Mouse (Mus musculus) frontal cortex, postnatal 10 days (tissue): Measurements from ENCODE around the gene Irf3.

Experiments
- DNase-seq, 2 experiments: peaks; one replicate each; pipeline ENCODE4 v3.0.0; 2022; ENCODE audit warnings: low spot score in 2 of 2, mixed read lengths in 1 of 2

The Irf3 gene

DNA sequence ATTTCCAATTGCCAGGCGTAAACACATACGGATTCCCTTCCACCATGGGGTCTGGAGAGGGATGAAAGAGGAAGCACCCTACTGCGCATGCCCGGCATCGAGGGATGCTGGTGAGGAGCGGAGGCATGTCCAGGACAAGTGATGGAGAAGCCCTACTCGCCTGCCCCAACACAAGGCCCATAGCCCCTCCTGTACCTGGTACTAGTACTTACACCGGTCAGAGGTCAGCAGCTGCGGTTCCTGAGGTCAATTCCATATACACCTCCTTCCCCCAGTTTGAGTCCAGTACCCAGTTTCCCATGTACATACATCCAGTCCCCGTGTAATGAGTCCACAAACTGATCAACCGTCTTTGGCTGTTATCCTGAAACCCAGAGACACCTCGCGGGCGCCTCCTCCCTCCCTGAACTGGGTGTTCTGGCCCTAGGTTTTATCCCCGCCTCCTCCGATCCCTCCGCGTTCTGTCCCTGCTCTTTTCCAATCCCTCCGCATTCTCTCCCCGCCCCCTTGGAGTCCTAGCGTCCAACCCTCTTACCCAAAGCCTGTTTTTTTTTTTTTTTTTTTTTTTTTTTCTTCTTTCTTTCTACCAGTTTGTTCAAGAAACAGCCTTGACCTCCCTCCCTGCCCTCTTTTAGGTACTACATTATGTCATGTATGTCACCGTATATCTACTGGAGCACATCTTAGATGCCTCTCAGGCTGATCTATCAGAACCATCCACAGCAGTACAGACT lies 22.9 kb upstream of the Irf3 start, which contains the start of gene Cpt1c:
TSS of gene Cpt1c (minus strand) at position 469 of the 734 bp plus-strand sequence.
- peak; percentile 84 to 88 for DNase-seq

DNA sequence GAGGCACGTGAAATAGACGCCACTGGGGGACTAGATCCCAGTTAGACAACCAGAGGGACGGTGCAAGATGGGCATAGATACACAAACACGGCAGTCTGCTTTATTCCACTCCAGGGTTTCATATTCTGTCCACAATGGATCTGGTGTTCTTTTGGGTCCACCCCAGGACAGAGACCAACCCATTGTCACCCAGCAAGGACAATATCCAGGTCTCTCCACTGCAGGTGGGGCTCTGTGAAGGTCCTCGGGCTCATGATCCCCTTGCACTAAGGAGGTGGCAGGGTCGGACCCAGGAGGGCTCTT lies 22.4 kb upstream of the Irf3 start:
- DNase-seq, result no peak

DNA sequence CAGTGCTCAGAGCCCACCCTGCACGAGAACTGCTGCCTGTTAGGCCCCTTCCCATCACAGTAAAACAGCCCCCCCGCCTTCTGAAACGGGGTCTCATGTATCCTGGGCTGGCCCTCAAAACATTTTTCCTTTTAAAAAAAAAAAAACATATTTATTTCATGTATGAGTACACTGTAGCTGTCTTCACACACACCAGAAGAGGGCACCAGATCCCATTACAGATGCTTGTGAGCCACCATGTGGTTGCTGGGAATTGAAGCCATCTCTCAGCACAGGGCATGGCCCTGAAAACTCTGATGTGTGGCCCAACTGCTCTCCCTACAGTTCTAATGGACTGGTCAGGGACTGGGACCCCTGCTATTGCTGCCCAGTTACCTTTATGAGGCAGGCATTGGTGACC lies 19.1 kb upstream of the Irf3 start:
- no peak for DNase-seq

DNA sequence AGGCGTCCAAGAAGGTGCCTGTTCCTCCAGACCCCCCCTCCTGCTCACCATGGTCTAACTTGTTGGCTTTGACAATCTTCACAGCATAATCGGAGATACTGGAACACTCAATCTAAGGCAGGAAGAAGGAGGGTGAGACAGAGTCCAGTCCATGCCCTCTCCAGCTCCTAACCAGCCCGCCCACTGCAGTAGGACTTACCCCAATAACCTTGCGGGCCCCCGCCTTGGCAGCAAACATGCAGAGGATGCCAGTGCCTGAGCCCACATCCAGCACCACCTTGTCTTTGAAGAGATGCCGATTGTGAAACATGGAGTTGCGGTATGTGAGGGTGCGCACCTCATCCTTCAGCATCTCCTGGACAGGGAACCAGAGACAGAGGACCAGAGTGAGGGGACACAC lies 15.9 kb upstream of the Irf3 start:
- no peak for DNase-seq

DNA sequence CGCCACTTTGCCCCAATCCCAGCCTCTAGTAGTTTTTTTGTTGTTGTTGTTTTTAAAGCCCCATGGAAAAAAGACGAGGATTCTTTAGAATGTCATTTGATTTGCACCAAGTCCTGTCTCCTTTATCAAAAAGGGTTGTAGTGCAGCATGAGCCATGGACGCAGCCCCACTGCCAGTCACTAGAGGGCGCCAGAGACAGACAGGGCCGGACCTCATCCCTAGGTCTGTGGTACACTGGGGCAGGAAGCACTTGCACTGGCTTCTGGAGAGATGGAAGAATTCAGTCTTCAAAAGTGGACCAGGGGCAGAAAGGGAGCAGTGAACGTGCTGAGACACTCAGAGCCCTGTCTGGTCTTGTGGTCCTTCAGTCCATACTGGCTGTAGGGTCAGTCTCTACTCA lies 14.4 kb upstream of the Irf3 start:
- peak in 1 of 2 experiments; percentile 75 for DNase-seq

DNA sequence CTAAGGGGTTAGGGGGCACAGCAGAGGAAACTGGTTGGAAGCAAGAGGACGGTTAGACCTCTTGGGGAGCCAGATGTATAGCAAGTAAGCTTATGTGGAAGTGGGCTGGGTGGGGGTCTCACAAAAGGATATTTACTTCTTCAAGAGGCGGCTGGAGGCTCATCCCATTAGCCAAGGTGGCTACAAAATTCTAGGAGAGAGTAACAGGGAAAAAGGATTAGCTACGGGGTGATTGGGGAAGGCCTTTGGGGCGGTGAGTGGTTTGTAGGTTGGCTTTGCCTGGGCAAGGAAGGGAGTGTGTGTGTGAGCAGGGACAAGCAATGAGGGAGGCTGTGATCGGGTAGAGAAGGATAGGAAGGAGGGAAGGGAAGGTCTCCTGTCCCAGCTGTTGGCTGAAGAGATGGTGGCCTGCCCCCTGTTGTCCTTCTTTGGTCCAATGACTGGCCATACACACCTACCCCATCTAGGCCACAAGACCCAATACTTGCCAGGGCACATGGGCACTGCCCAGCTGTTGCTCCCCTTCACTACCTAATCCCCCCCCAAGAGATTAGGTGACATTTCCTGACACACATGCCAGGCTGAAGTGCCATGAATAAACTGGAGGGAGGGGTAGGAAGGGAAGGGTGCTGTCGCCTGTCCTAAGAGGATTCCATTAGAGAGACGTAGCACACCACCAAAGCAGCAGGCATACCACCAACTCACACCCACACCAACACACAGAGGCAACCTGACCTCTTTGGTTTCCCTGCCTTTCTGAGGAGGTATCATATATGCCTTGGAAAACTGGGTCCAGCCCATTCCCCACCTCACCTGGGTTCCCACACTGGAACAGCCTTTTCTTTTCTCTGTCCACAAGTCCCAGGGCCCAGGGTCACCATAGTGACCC lies 13.3 kb upstream of the Irf3 start:
- DNase-seq, result no peak

DNA sequence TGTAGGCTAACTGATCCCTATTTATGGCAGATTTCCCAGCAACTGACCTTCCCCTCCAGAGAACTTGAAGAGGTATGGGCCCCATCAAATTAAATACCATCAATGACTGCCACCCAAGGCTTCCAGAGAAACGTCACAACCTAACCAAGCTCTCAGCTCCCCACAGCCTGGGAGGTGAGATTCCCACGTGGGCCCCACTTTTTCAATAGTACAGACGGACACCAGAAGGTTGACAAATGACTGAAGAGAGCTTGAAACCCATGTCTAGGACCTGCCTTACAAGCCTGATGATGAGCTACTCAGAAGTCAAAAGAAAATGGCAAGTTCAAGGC lies 12.6 kb upstream of the Irf3 start:
- no peak for DNase-seq

DNA sequence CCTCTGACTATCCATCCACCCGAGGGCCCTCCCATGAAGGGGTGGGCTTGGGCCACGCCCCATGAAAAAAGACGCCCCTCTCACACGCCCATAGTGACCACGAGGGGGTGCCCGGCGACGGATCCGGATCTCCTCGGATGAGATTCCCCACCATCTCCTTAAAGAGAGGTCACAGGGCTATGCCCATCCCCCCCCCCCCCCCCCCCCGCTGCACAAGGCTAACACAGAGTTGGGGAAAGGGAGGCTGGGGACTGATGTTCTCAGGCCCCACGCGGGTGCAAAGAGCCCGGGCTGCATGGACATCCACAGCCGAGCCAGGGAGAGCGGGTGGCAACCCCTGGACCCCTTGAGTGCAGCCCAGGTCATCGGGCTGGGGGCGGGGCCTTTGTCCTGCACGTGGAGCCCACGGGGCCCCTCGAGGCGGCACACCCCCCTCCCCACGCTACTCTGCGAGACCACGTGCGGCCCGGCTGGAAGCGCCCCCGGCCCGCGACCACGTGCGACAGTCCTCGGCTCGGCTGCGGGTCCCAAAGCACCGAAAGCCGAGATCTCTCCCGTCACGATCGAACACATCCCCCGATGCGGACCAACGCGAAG lies 11.8 kb upstream of the Irf3 start:
- DNase-seq, result peak; percentile 73 to 74

DNA sequence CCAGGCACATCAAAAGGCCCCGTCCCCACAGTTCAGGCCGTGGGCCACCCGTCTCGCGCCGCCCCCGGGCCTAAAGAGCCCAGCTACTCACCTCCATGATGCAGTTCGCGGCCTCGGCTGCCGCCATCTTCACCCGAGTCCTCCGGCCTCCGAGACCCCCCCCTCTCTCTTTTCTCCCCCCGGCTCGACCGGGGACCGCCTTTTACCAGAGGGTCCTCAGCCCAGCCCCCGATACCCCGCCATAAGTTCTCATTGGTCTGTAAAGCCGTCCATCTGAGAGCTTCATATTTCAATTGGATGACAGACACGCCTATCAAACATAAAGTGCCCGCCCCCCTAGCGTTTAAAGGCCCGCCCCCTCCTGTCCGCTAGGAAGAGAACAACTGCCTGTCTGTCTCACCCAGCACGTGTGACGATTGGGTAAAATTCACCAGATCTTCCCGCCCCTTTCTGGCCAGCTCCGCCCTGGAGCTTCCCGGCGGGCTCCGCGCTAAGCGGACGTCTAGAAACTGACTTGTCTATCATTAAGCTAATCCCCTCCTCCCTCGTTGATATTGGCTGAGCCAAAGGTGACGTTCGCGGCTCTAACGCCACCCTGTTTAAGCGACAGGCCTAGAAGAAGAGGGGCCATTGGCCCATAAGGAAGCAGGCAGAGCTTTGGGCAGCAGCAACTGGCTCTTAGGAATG lies 11.1 kb upstream of the Irf3 start, which contains the start of gene Prmt1:
TSS of gene Prmt1 (minus strand) at position 377 of the 687 bp plus-strand sequence.
- peak; percentile 98 to 100 for DNase-seq

DNA sequence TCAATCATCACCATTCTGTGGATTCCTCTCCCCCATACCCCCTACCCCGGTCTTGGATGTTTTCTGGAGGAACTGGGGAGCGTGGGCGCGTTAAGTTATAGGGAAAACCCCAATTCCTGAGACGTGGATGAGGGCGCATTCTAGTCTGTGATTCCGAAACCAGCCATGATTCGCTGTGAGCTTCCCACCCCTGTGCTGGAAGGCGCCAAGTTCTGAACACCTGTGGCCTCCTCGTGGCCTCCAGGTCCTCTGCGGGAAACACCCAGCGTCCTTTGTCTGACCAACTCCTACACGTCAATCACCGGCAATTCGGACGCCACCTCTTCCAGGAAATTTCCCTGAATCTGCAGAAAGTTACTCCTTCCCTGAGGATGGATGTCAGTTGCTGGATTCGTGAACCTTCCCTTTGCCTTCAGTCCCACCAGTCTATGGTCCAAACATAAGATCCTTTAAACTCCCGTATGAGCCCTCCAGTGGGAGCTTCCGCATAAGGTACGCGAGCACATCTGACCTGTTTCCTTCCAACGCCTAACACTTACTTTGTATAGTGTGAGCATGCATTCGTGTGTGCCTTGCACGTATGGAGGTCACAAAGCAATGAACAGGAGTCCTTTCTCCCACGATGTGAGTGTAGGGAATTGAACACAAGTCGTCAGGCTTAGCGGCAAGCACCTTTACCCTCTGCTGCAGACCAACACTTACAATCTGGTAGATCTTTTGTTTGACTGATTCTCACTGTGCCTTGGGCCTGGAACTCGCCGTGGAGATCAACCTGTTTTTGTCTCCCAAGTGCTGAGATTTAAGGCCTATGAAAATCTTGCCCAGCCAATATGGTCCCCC lies 10.3 kb upstream of the Irf3 start:
- DNase-seq, result no peak

DNA sequence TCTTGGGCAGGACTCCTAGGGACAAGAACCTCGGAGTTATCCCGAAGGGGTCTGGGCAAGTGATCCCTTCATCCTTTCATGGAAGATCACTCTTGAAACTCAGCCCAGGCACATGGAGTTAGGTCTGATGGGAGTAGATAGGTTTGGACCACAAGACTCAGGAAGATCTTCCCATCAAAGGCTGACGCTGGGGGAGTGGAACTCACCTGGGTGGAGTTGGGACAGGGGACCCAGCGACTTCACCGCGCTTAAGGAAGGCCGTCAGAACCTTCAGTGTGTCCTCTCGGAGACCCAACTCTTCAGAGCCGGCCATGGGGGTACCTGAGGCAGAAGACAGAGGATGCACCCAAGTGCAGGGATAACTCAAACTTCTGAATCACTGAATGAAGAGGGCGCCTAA lies 776 bp upstream of the Irf3 start:
- DNase-seq, result no peak

DNA sequence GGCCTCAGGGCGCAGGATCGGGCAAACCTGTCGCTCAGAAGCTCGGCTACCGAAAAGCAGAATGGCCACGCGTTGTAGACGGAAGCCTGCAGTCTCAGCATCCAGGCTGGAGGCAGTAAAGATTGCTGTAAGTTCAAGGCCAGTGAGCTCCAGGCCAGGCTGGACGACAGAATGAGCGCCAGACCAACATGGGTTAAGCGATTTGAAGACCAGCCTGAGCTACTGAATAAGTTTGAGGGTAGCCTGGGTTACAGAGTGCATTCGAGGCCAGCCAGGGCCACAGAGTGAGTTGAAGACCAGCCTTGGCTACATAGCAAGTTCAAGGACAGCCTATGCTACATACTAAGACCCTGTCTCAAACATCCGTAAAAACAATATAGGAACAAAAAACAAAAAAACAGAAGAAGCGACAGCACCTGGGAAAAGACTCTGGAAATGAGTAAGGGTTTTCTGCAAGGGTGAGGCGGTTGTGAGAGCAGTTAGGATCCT lies 536 bp downstream of the Irf3 start:
- no peak for DNase-seq

DNA sequence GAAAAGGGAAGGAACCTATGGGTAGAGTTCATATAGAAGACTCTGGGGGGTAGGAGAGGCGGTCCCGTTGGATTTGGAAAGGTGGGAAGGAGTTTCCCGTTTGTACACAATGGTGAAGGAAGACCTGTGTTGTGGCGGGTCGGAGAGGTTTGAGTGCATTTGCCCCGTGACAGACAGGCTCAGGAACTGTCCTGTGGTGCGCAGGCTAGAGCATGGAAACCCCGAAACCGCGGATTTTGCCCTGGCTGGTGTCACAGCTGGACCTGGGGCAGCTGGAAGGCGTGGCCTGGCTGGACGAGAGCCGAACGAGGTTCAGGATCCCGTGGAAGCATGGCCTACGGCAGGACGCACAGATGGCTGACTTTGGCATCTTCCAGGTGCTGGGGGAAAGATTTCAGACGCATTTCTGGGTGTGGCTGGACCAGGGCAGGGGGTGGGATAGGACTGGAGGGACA lies 1.1 kb downstream of the Irf3 start, which contains the start of gene Bcl2l12:
TSS of gene Bcl2l12 (minus strand) at position 212 of the 455 bp plus-strand sequence.
- no peak for DNase-seq

DNA sequence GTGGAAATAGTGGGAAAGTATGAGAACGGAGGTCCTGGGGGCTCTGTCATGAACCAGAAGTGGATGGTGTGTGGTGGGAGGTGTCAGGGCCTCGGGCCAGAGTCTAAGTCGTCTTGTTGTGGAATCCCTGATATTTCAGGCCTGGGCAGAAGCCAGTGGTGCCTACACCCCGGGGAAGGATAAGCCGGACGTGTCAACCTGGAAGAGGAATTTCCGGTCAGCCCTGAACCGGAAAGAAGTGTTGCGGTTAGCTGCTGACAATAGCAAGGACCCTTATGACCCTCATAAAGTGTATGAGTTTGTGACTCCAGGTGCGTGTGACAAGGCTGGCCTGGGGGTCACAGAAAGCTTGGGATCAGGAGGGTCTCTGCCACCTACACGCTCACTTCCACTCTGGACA lies 2.3 kb downstream of the Irf3 start:
- no peak for DNase-seq

DNA sequence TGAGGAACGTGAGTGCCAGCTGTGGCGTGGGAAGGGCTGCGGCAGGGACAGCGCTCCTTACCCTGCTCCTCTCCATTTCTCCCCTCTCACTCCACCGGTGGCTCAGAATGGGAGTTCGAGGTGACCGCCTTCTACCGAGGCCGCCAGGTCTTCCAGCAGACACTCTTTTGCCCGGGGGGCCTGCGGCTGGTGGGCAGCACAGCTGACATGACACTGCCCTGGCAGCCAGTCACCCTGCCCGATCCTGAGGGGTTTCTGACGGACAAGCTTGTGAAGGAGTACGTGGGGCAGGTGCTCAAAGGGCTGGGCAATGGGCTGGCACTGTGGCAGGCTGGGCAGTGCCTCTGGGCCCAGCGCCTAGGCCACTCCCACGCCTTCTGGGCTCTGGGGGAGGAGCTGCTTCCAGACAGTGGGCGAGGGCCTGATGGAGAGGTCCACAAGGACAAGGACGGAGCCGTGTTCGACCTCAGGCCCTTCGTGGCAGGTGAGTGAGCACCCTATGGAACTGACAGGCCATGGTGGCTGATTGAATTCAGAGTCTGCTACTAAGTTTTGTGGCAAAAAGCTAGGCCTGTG lies 3.2 kb downstream of the Irf3 start:
- DNase-seq, result no peak

DNA sequence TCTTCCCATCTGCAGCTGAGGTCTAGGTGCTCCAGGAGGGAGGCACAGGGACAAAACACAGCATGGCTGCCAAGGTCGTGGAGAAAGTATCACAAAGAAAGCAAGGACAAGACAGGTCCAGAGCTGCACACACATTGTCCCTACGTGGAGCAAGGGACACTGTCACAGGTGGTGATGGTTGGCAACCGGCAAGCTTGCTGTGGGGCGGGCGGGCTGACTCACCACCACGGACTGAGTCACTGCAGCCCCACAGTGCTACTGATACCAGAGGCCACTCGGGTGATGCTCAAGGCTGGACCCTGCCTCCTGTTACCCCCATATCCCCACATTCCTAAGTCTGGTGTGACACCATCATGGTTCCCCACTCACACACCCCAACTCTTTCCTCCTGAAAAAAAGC lies 5.0 kb downstream of the Irf3 start:
- DNase-seq, result no peak

DNA sequence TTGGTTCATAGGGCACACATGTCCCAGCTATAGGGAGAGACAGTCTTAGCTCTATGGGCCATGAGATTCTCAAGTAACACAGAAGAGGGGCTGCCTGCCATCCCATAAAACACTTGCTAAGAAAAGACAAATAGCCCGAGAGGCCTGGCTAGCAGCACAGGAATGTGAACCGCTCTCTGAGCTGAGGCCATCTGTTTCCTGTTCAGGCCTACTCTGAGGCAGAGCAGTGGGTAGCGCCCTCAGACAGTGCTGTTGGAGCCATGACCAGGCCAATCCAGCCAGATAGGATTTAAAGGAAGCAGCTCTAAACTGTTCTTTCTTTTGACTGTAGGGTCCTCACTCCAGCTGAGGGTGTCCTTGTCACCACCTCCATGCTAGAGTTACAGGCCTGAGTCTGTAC lies 7.1 kb downstream of the Irf3 start:
- DNase-seq, result no peak

DNA sequence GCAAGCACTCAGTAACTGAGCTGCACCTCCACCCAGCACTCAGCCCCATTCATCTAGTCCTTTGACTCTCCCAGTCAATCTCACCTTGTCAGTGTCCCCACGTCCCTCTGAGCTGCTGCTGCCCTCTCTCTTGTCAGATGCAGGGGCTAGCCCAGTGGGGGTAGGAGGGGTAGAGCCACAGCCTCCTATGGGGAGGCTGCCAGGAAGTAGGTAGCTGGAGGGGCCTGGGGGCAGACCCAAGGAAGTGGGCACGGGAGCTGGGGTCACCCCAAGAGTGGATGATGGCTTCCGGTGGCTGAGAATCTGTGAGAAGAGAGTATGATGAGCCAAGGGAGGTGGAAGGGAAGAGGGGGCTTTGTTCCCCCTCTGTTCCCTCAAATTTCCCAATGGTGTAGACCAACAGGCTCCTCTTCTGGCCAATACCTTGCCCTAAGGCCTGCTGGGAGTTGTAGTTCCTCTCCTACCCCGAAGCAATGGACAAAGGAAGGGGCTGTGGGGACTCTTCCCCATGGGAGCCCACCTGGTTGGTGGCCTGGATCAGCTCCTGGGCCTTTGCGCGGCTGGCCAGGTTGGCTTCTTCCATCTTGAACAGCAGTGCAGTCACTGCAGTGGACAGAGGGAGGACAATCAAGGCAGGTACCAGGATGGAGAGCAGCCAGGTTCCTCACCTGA lies 8.0 kb downstream of the Irf3 start:
- DNase-seq, result no peak

DNA sequence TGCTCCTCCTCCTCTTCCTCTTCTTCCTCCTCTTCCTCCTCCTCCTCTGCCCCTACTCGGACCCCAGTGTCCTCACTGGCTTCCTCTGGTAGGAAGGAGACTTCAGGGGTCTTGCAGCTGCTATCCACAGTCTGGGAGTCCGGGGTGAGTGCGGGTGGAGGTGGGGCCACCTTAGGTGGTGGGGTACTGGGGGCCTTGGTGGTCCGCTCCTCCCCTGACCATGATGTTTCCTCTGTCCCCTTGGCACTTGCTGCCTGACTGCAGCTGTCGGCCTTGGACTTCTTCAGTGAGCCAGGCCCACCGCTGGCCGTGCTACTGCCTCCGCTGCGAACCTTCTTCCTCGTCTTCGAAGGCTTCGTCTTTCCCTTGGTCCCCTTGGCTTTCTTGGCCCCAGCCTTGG lies 9.1 kb downstream of the Irf3 start:
- no peak for DNase-seq

DNA sequence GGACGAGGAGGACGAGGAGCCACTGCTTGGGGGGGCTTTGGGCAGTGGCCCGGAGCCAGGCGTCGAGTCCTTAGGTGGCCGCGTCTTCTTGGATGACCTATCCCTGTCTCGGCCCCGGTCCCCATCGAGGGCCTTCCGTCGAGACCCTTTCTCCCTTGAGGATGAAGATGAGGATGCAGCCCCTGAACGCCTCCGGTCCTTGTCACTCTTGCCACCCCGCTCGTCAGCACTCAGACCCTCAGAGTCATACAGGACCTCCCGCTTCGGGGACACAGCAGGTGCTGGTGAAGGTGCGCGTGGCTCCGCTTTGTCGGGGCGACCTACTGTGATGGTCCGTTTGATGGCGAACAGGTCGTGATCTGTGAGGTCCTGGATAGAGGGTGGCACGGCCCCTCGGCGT lies 9.7 kb downstream of the Irf3 start:
- DNase-seq, result no peak
